Mouse (Mus musculus): ENCODE data around the gene Flot1.
"Not testable (repeated sequence)": the region's sequence is repeated elsewhere in the genome, so short reads cannot be mapped to it uniquely, and the experiment has no call there.

The Flot1 gene

GRCm38 (mm10) chr17:35836178-35836965 is 13.3 kb downstream of the Flot1 start:
- peak; percentile 71 for DNase-seq (ENCODE audit: low spot score)

- DNase-seq (ENCODE audit: low spot score), result peak; percentile 72
Measured at GRCm38 (mm10) chr17:35836991-35837422, 14.0 kb downstream of the Flot1 start.

- no peak for DNase-seq (ENCODE audit: low spot score)
Measured at GRCm38 (mm10) chr17:35837487-35837886, 14.5 kb downstream of the Flot1 start.

- DNase-seq (ENCODE audit: low spot score), result peak; percentile 87
Measured at GRCm38 (mm10) chr17:35838122-35838544, 15.1 kb downstream of the Flot1 start, which contains the start of gene Tubb5. Tubb5 (minus strand) TSS chr17:35838306.

- DNase-seq (ENCODE audit: low spot score), result no peak
Measured at GRCm38 (mm10) chr17:35838570-35838969, 15.5 kb downstream of the Flot1 start.

GRCm38 (mm10) chr17:35839002-35839401 is 16.0 kb downstream of the Flot1 start:
- not testable (repeated sequence) for DNase-seq (ENCODE audit: low spot score)

- DNase-seq (ENCODE audit: low spot score), result no peak
Measured at GRCm38 (mm10) chr17:35840561-35840960, 17.5 kb downstream of the Flot1 start.

- DNase-seq (ENCODE audit: low spot score), result peak; percentile 98
Measured at GRCm38 (mm10) chr17:35841076-35841950, 18.3 kb downstream of the Flot1 start, which contains the start of gene Mdc1. Mdc1 (plus strand) TSS chr17:35841515.

- no peak for DNase-seq (ENCODE audit: low spot score)
Measured at GRCm38 (mm10) chr17:35842006-35842405, 19.0 kb downstream of the Flot1 start.

GRCm38 (mm10) chr17:35843514-35843913 is 20.5 kb downstream of the Flot1 start:
- DNase-seq (ENCODE audit: low spot score), result no peak

- no peak for DNase-seq (ENCODE audit: low spot score)
Measured at GRCm38 (mm10) chr17:35848112-35848511, 25.1 kb downstream of the Flot1 start.

GRCm38 (mm10) chr17:35850974-35851373 is 27.9 kb downstream of the Flot1 start:
- DNase-seq (ENCODE audit: low spot score), result no peak

GRCm38 (mm10) chr17:35859371-35859770 is 36.3 kb downstream of the Flot1 start:
- DNase-seq (ENCODE audit: low spot score), result no peak

- no peak for DNase-seq (ENCODE audit: low spot score)
Measured at GRCm38 (mm10) chr17:35859835-35860234, 36.8 kb downstream of the Flot1 start.

- no peak for DNase-seq (ENCODE audit: low spot score)
Measured at GRCm38 (mm10) chr17:35860831-35861197, 37.8 kb downstream of the Flot1 start.

GRCm38 (mm10) chr17:35861198-35861857 is 38.3 kb downstream of the Flot1 start, which contains the start of gene Nrm:
Nrm (plus strand) TSS chr17:35861318.
- peak; percentile 88 for DNase-seq (ENCODE audit: low spot score)

- no peak for DNase-seq (ENCODE audit: low spot score)
Measured at GRCm38 (mm10) chr17:35864832-35865353, 41.9 kb downstream of the Flot1 start.

GRCm38 (mm10) chr17:35865481-35866280 is 42.7 kb downstream of the Flot1 start, which contains the start of gene Ppp1r18:
Ppp1r18 (plus strand) TSS chr17:35865593.
- no peak for DNase-seq (ENCODE audit: low spot score)

GRCm38 (mm10) chr17:35866281-35866831 is 43.3 kb downstream of the Flot1 start:
- DNase-seq (ENCODE audit: low spot score), result no peak

Measured in spleen, adult 12 weeks (tissue).